Mouse (Mus musculus) mouse embryonic stem cell (cell line): ENCODE measurements around the gene Tex46.

Experiments used
- in situ Hi-C, 2 experiments: fragments of 300-500 bp; cut with MboI; formaldehyde crosslinking; loops; 1 replicate in 1 of 2; 3 replicates in 1 of 2; pipeline ENCODE4 v1.14.3; 2019 to 2020; ENCODE audit warnings: low sequenced_read_pairs in 2 of 2, low pct_unique_long_range_greater_than_20kb in 1 of 2, mixed read lengths in 1 of 2; ENCODE audit not compliant: unreplicated experiment in 1 of 2

Tex46 gene

GRCm38 (mm10) chr4:136621336-136621735 lies 11.1 kb downstream of the Tex46 start:
- in situ Hi-C loops, result loop anchor here (10.0 to 25.0 kb wide), 2 partner anchors 237 to 384 kb away; partner anchors contain the start of gene Tcea3 (in 1 of the 2)

GRCm38 (mm10) chr4:136621956-136622355 lies 11.7 kb downstream of the Tex46 start:
- in situ Hi-C loops, result loop anchor here (10.0 to 25.0 kb wide), 2 partner anchors 237 to 385 kb away; partner anchors contain the start of gene Tcea3 (in 1 of the 2)

GRCm38 (mm10) chr4:136622388-136622787 lies 12.2 kb downstream of the Tex46 start, which contains the start of gene Lactbl1:
Gene Lactbl1 (plus strand): TSS chr4:136622621.
- in situ Hi-C loops, result loop anchor here (10.0 to 25.0 kb wide), 2 partner anchors 238 to 385 kb away; partner anchors contain the start of gene Tcea3 (in 1 of the 2)

- in situ Hi-C loops, result loop anchor here in 1 of 2 experiments (10.0 kb wide), 1 partner anchor 242 kb away; no protein-coding TSS in a partner anchor
Measured at GRCm38 (mm10) chr4:136626590-136626989, 16.4 kb downstream of the Tex46 start.

- in situ Hi-C loops, result no loop called here
Measured at GRCm38 (mm10) chr4:136631237-136631994, 21.2 kb downstream of the Tex46 start.

- in situ Hi-C loops, result no loop called here
Measured at GRCm38 (mm10) chr4:136635995-136636394, 25.8 kb downstream of the Tex46 start.

GRCm38 (mm10) chr4:136636511-136636910 lies 26.3 kb downstream of the Tex46 start:
- in situ Hi-C loops, result no loop called here

- in situ Hi-C loops, result no loop called here
Measured at GRCm38 (mm10) chr4:136636983-136637562, 26.8 kb downstream of the Tex46 start.

- in situ Hi-C loops, result no loop called here
Measured at GRCm38 (mm10) chr4:136637563-136638229, 27.5 kb downstream of the Tex46 start.

- in situ Hi-C loops, result no loop called here
Measured at GRCm38 (mm10) chr4:136638230-136638750, 28.1 kb downstream of the Tex46 start.

- in situ Hi-C loops, result no loop called here
Measured at GRCm38 (mm10) chr4:136638890-136639289, 28.7 kb downstream of the Tex46 start.

GRCm38 (mm10) chr4:136648922-136649479 lies 38.8 kb downstream of the Tex46 start:
- in situ Hi-C loops, result no loop called here

GRCm38 (mm10) chr4:136649480-136650196 lies 39.4 kb downstream of the Tex46 start:
- in situ Hi-C loops, result loop anchor here in 1 of 2 experiments (10.0 to 25.0 kb wide), 2 partner anchors 115 to 413 kb away; no protein-coding TSS in a partner anchor

GRCm38 (mm10) chr4:136650261-136650660 lies 40.0 kb downstream of the Tex46 start:
- in situ Hi-C loops, result loop anchor here in 1 of 2 experiments (10.0 to 25.0 kb wide), 2 partner anchors 115 to 412 kb away; no protein-coding TSS in a partner anchor

GRCm38 (mm10) chr4:136651357-136651811 lies 41.1 kb downstream of the Tex46 start:
- in situ Hi-C loops, result loop anchor here in 1 of 2 experiments (10.0 to 25.0 kb wide), 2 partner anchors 113 to 411 kb away; no protein-coding TSS in a partner anchor

GRCm38 (mm10) chr4:136651882-136652527 lies 41.8 kb downstream of the Tex46 start:
- in situ Hi-C loops, result loop anchor here in 1 of 2 experiments (10.0 to 25.0 kb wide), 2 partner anchors 113 to 410 kb away; no protein-coding TSS in a partner anchor

GRCm38 (mm10) chr4:136652528-136652910 lies 42.3 kb downstream of the Tex46 start:
- in situ Hi-C loops, result loop anchor here in 1 of 2 experiments (10.0 to 25.0 kb wide), 2 partner anchors 112 to 410 kb away; no protein-coding TSS in a partner anchor
